Mouse (Mus musculus): ENCODE measurements around the gene Gpr137.

The Gpr137 gene

GRCm38 (mm10) chr19:6940396-6941351 lies 1.6 kb downstream of the Gpr137 start:
- no peak for DNase-seq

- DNase-seq, result no peak
Measured at GRCm38 (mm10) chr19:6939106-6940002, 2.9 kb downstream of the Gpr137 start.

GRCm38 (mm10) chr19:6937541-6938465 lies 4.5 kb downstream of the Gpr137 start:
- DNase-seq, result no peak

- DNase-seq, result no peak
Measured at GRCm38 (mm10) chr19:6936299-6936698, 6.0 kb downstream of the Gpr137 start.

- no peak for DNase-seq
Measured at GRCm38 (mm10) chr19:6934195-6934977, 7.9 kb downstream of the Gpr137 start, which contains the start of gene Kcnk4. Gene Kcnk4, minus strand, starts transcription at chr19:6934515.

- no peak for DNase-seq
Measured at GRCm38 (mm10) chr19:6933436-6934194, 8.7 kb downstream of the Gpr137 start.

- no peak for DNase-seq
Measured at GRCm38 (mm10) chr19:6933102-6933435, 9.2 kb downstream of the Gpr137 start.

GRCm38 (mm10) chr19:6932018-6932417 lies 10.3 kb downstream of the Gpr137 start:
- no peak for DNase-seq

- no peak for DNase-seq
Measured at GRCm38 (mm10) chr19:6931002-6931401, 11.3 kb downstream of the Gpr137 start.

GRCm38 (mm10) chr19:6928080-6928479 lies 14.2 kb downstream of the Gpr137 start:
- DNase-seq, result no peak

GRCm38 (mm10) chr19:6926559-6927255 lies 15.6 kb downstream of the Gpr137 start:
- DNase-seq, result no peak

GRCm38 (mm10) chr19:6925611-6926329 lies 16.5 kb downstream of the Gpr137 start:
- DNase-seq, result no peak

GRCm38 (mm10) chr19:6925307-6925573 lies 17.0 kb downstream of the Gpr137 start, which contains the start of gene Catsperz:
Gene Catsperz, minus strand, starts transcription at chr19:6925380.
- no peak for DNase-seq

- DNase-seq, result peak; percentile 80
Measured at GRCm38 (mm10) chr19:6924461-6925306, 17.6 kb downstream of the Gpr137 start.

- DNase-seq, result no peak
Measured at GRCm38 (mm10) chr19:6922901-6923735, 19.2 kb downstream of the Gpr137 start.

- DNase-seq, result peak; percentile 100
Measured at GRCm38 (mm10) chr19:6921647-6922567, 20.4 kb downstream of the Gpr137 start, which contains the start of gene Esrra. Gene Esrra, minus strand, starts transcription at chr19:6921813.
